Mouse (Mus musculus) kidney, adult 2 months (tissue): Measurements from ENCODE around the gene Rapgef5.

ENCODE experiments used
- CTCF ChIP-seq: fragments of 200-500 bp; conservative IDR thresholded peaks from 2 replicates; pipeline ENCODE4 v1.5.1; 2011; ENCODE audit warnings: low read depth, mild to moderate bottlenecking, control low read depth, low read length, moderate library complexity, mixed read lengths; ENCODE audit not compliant: insufficient read depth, insufficient read length
- POLR2A ChIP-seq: fragments of 200-500 bp; IDR thresholded peaks from one replicate; pipeline ENCODE4 v1.6.1; 2011; ENCODE audit warnings: low read depth, low read length, control low read depth

DNA sequence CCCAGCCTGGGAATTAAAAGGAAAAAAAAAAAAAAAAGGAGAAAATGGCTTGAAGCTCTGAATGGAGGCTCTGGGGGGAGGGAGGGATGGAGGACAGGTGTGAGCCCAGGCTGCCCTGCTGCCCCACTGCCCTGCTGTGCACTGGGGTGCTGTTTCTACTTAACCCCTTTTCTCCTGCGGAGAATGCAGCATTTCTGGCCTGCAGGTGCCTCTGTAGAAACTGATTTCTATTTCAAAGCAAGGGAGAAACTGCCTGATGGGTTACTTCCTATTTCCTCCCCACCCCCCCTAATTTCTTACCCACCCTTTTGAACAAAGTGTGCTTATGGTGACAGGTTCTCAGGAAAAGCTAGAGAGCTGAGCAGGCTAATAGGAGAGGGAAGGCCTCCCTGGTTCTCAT lies 176.5 kb downstream of the Rapgef5 start:
- TF ChIP-seq CTCF = no peak
- TF ChIP-seq POLR2A = no peak
